Mouse (Mus musculus) neural tube, embryonic 13.5 days (tissue): ENCODE results near the gene Camkmt. TPM values are rescaled to one million over a fixed set of nuclear protein-coding genes. Genes with fewer than 3 reads are reported as not detected.

Experiments used
- ATAC-seq: fragments of 200-750 bp; cut with Nextera tagmentation; 2 replicates; pipeline ENCODE4 v1.8.0; 2017; ENCODE audit warnings: low read depth, mild to moderate bottlenecking, moderate TSS enrichment, moderate library complexity
- H3K27ac ChIP-seq: fragments of 300-500 bp; sonication (generic); replicated peaks from 2 replicates; pipeline ENCODE4 v1.5.1; 2015; ENCODE audit warnings: moderate library complexity, mild to moderate bottlenecking, inconsistent platforms
- H3K27me3 ChIP-seq: fragments of 300-500 bp; sonication (generic); 2 replicates; pipeline ENCODE4 v1.6.1; 2015; ENCODE audit warnings: mild to moderate bottlenecking, inconsistent platforms
- H3K36me3 ChIP-seq: fragments of 300-500 bp; sonication (generic); 2 replicates; pipeline ENCODE4 v1.6.1; 2015; ENCODE audit warnings: mild to moderate bottlenecking, inconsistent platforms
- H3K4me1 ChIP-seq: fragments of 300-500 bp; sonication (generic); replicated peaks from 2 replicates; pipeline ENCODE4 v1.6.1; 2015; ENCODE audit warnings: inconsistent platforms
- H3K4me2 ChIP-seq: fragments of 300-500 bp; sonication (generic); 2 replicates; pipeline ENCODE4 v1.6.1; 2015; ENCODE audit warnings: inconsistent platforms, mild to moderate bottlenecking, moderate library complexity
- H3K4me3 ChIP-seq: fragments of 300-500 bp; sonication (generic); 2 replicates; pipeline ENCODE4 v1.5.1; 2015; ENCODE audit warnings: mild to moderate bottlenecking, inconsistent platforms
- H3K9ac ChIP-seq: fragments of 300-500 bp; sonication (generic); 2 replicates; pipeline ENCODE4 v1.6.1; 2015; ENCODE audit warnings: moderate library complexity, mild to moderate bottlenecking, inconsistent platforms
- H3K9me3 ChIP-seq: fragments of 300-500 bp; sonication (generic); 2 replicates; pipeline ENCODE4 v1.6.1; 2016; ENCODE audit warnings: inconsistent platforms
- WGBS: fragments of 180-500 bp; shearing (Covaris S2); methylation state at CpG from one replicate; pipeline ENCODE4 v1.1.7; 2015; 5-methylcytosine and 5-hydroxymethylcytosine counted together
- polyA plus RNA-seq: library from polyadenylated mRNA; unstranded; fragments of >200 nt; fragmentation: Nextera tagmentation; extraction: Ambion mirVana; gene quantifications from 2 replicates; pipeline ENCODE4 v1.2.1, GENCODE M21; 2015

The Camkmt gene
- polyA plus RNA-seq, 1 experiment from 2014 or later = 18.7 TPM

DNA sequence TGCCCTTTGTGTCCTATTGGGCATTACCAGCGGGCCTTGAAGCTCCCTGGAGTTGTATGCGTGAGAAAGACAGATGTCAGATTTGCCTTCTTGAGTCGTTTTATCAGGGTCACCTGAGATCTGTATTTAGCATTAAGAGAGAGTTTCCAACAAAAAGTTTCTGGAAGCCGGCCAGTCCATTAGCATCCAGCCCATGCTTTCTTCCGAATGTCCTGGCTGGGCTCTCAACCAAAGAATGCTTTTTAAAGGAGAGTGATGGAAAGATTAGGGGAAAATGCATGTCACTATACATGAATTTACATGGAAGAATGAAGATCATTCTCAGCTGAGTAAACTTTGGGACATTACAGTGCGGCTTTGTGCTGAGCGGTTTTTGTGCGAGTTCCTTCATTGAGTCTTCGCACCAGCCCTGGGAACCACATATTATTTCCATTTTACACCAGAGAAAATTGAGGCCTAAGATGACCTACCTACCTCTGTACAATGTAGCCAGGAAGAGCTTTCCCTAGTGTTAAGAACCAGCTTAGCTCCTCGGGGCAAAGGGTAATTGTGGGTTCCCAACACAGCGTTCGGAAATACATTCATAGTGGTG is 176.6 kb downstream of the Camkmt start:
- Histone ChIP-seq H3K9ac (no peak overlapping the region), H3K27me3 (no peaks in the 10 kb centered on the region), H3K27ac (no peak overlapping the region), H3K4me3 (no peak overlapping the region), H3K9me3 (no peaks in the 10 kb centered on the region), H3K36me3 (no peaks in the 10 kb centered on the region), H3K4me2 (no peak overlapping the region), H3K4me1 (peaks cover 9% of the 10 kb centered on the region)
- no peak for ATAC-seq
- 81% methylated on average over 12 of the region's 12 CpGs for WGBS

GRCm38 (mm10) chr17:85271466-85272175 is 181.3 kb downstream of the Camkmt start:
- H3K9ac ChIP-seq = no peak overlapping the region
- no peak overlapping the region for H3K27ac ChIP-seq
- no peaks in the 10 kb centered on the region for H3K27me3 ChIP-seq
- no peaks in the 10 kb centered on the region for H3K9me3 ChIP-seq
- peaks cover 6% of the 10 kb centered on the region; the same call in 1 of the 2 replicates for H3K4me1 ChIP-seq
- H3K4me2 ChIP-seq = no peak overlapping the region
- 72% methylated on average over 20 of the region's 20 CpGs for WGBS
- no peak for ATAC-seq
- no peaks in the 10 kb centered on the region for H3K36me3 ChIP-seq
- H3K4me3 ChIP-seq = no peak overlapping the region

- no peaks in the 10 kb centered on the region for H3K9me3 ChIP-seq
- no peaks in the 10 kb centered on the region for H3K27me3 ChIP-seq
- H3K27ac ChIP-seq = no peak overlapping the region
- H3K4me1 ChIP-seq = no peaks in the 10 kb centered on the region
- no peak for ATAC-seq
- H3K4me2 ChIP-seq = no peak overlapping the region
- H3K36me3 ChIP-seq = no peaks in the 10 kb centered on the region
- WGBS = 82% methylated on average over 7 of the region's 7 CpGs
- no peak overlapping the region for H3K4me3 ChIP-seq
- H3K9ac ChIP-seq = no peak overlapping the region
Observed at GRCm38 (mm10) chr17:85279720-85280119, 189.4 kb downstream of the Camkmt start.

DNA sequence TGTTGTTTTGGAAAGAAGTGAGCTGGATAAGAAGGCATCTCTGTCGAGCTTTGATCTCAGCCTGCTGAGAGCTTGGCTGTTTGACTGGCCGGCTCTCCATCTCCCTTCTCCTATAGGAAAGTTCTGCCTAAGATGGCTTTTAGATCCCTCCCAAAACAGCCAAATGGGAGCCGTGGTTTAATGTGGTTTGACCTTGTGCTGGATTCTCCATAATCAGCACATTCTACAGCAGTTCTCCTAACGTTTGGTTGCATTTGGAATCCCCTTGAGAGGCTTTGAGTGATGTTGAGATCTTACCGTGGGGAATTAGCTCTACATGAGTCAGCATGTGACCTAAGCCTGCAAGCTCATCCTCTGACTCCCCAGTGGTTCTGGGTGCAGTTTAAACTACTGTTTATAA is 192.1 kb downstream of the Camkmt start:
- no peaks in the 10 kb centered on the region for H3K27me3 ChIP-seq
- no peaks in the 10 kb centered on the region for H3K9me3 ChIP-seq
- H3K4me2 ChIP-seq = no peak overlapping the region
- ATAC-seq = no peak
- H3K4me3 ChIP-seq = no peak overlapping the region
- no peaks in the 10 kb centered on the region for H3K4me1 ChIP-seq
- WGBS = 72% methylated on average over 5 of the region's 5 CpGs
- no peak overlapping the region for H3K9ac ChIP-seq
- no peak overlapping the region for H3K27ac ChIP-seq
- H3K36me3 ChIP-seq = no peaks in the 10 kb centered on the region

DNA sequence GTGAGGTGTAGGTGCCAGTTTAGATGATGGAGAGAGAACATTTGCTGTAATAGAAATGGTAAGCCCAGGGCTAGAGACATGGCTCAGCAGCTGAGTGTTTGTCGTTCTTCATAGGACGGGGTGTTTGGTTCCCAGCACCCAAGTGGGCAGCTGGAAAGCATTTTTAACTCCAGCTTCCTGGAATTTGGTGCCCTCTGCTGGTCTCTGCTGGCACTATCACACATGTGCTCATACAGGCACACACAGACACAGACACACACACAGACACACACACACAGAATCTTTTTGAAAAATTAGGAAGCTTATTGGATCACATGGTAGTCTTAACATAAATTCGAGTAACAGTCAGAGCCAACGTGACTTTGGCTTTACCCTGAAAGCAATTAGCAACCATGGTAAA is 200.8 kb downstream of the Camkmt start:
- H3K27me3 ChIP-seq = no peaks in the 10 kb centered on the region
- H3K27ac ChIP-seq = no peak overlapping the region
- no peak for ATAC-seq
- no peak overlapping the region for H3K4me2 ChIP-seq
- H3K36me3 ChIP-seq = no peaks in the 10 kb centered on the region
- H3K9me3 ChIP-seq = 0 out of 2 replicates have a peak, but pooled peaks cover 3% of the 10 kb centered on the region
- 88% methylated on average over 4 of the region's 4 CpGs for WGBS
- no peaks in the 10 kb centered on the region for H3K4me1 ChIP-seq
- H3K9ac ChIP-seq = no peak overlapping the region
- no peak overlapping the region for H3K4me3 ChIP-seq

- WGBS = 95% methylated on average over 5 of the region's 5 CpGs
- Histone ChIP-seq H3K9me3 (0 out of 2 replicates have a peak, but pooled peaks cover 3% of the 10 kb centered on the region), H3K9ac (no peak overlapping the region), H3K4me3 (no peak overlapping the region), H3K27me3 (no peaks in the 10 kb centered on the region), H3K36me3 (no peaks in the 10 kb centered on the region), H3K4me1 (no peaks in the 10 kb centered on the region), H3K4me2 (no peak overlapping the region), H3K27ac (no peak overlapping the region)
- no peak for ATAC-seq
Observed at GRCm38 (mm10) chr17:85291601-85292000, 201.2 kb downstream of the Camkmt start.

DNA sequence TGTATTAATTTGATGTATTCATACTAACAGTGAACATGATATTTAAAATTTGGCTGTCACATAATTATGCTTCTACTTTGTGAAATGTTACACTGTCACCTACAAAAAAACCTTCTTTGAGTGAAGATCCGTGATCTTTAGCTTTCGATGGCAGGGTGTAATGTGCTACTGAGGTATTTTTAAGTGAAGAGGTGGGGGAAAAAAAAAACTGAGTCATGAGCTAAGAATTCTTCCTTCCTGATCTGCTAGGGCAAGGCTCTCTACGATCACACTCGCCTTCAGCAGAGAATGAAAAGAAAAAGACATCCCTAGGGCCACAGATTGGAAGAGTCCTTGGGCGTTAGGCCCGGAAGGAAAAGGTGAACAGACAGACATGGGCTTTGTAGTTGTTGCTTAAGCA is 201.9 kb downstream of the Camkmt start:
- Histone ChIP-seq H3K36me3 (no peaks in the 10 kb centered on the region), H3K9me3 (0 out of 2 replicates have a peak, but pooled peaks cover 3% of the 10 kb centered on the region), H3K27me3 (no peaks in the 10 kb centered on the region), H3K27ac (no peak overlapping the region), H3K9ac (no peak overlapping the region), H3K4me1 (no peaks in the 10 kb centered on the region), H3K4me2 (no peak overlapping the region), H3K4me3 (no peak overlapping the region)
- ATAC-seq = no peak
- WGBS = 88% methylated on average over 6 of the region's 6 CpGs

GRCm38 (mm10) chr17:85303686-85304085 is 213.3 kb downstream of the Camkmt start:
- Histone ChIP-seq H3K4me1 (no peaks in the 10 kb centered on the region), H3K9me3 (0 out of 2 replicates have a peak, but pooled peaks cover 3% of the 10 kb centered on the region), H3K4me2 (no peak overlapping the region), H3K4me3 (no peak overlapping the region), H3K36me3 (no peaks in the 10 kb centered on the region), H3K27ac (no peak overlapping the region), H3K9ac (no peak overlapping the region), H3K27me3 (no peaks in the 10 kb centered on the region)
- WGBS = 100% methylated on average over 3 of the region's 3 CpGs
- ATAC-seq = no peak

GRCm38 (mm10) chr17:85308566-85308965 is 218.2 kb downstream of the Camkmt start:
- no peak overlapping the region for H3K9ac ChIP-seq
- no peak overlapping the region for H3K27ac ChIP-seq
- no peak for ATAC-seq
- H3K36me3 ChIP-seq = no peaks in the 10 kb centered on the region
- WGBS = 66% methylated on average over 7 of the region's 7 CpGs
- H3K4me2 ChIP-seq = no peak overlapping the region
- H3K4me3 ChIP-seq = no peak overlapping the region
- no peaks in the 10 kb centered on the region for H3K27me3 ChIP-seq
- H3K4me1 ChIP-seq = no peaks in the 10 kb centered on the region
- H3K9me3 ChIP-seq = 0 out of 2 replicates have a peak, but pooled peaks cover under 1% of the 10 kb centered on the region

DNA sequence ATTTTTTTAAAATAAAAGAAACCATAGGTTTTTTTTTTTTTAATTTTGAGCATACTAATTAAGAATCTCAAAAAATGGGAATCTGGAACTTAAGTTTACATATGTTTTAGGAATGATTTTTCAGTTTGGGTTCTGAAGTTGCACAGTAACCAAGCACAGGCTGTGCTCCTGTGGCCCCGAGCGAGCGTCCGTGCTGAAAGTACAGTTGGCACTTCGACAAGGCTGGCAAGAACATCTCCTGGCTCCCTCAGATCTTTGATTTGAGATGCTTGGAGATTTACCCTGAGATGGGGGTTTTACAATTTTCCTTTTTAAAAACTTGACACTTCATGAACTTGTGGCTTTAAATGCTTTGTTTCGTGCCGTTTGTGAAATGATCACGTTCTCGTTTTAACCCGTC is 218.7 kb downstream of the Camkmt start:
- no peak overlapping the region for H3K9ac ChIP-seq
- no peaks in the 10 kb centered on the region for H3K9me3 ChIP-seq
- H3K4me1 ChIP-seq = no peaks in the 10 kb centered on the region
- H3K27me3 ChIP-seq = no peaks in the 10 kb centered on the region
- H3K27ac ChIP-seq = no peak overlapping the region
- no peaks in the 10 kb centered on the region for H3K36me3 ChIP-seq
- ATAC-seq = no peak
- no peak overlapping the region for H3K4me2 ChIP-seq
- WGBS = 94% methylated on average over 10 of the region's 10 CpGs
- H3K4me3 ChIP-seq = no peak overlapping the region

DNA sequence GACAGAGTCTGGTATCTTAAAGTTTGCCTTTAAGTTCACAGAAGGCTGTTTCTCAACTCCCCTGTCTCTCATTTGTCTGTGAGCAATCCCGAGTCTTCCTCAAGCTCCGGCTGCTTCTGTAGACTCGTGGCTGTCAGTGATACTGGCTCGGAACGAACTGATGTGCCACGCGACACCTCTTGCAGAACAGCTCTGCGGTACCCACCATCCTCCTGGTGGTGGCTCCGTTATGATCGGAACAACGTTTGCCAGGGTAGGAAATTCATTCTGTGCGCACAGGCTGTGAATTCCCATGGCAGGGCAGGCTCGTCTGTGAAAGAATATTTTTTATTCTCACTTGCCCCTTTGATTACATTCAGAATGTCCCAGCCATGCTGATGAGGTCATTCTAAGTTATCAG is 221.0 kb downstream of the Camkmt start:
- WGBS = 78% methylated on average over 13 of the region's 13 CpGs
- no peak for ATAC-seq
- Histone ChIP-seq H3K4me2 (no peak overlapping the region), H3K4me3 (no peak overlapping the region), H3K4me1 (no peaks in the 10 kb centered on the region), H3K9me3 (no peaks in the 10 kb centered on the region), H3K27ac (no peak overlapping the region), H3K9ac (no peak overlapping the region), H3K27me3 (no peaks in the 10 kb centered on the region), H3K36me3 (no peaks in the 10 kb centered on the region)

GRCm38 (mm10) chr17:85318401-85318800 is 228.0 kb downstream of the Camkmt start:
- no peak overlapping the region for H3K9ac ChIP-seq
- no peak overlapping the region for H3K27ac ChIP-seq
- H3K4me2 ChIP-seq = no peak overlapping the region
- ATAC-seq = no peak
- 84% methylated on average over 10 of the region's 10 CpGs for WGBS
- no peaks in the 10 kb centered on the region for H3K36me3 ChIP-seq
- H3K27me3 ChIP-seq = no peaks in the 10 kb centered on the region
- no peak overlapping the region for H3K4me3 ChIP-seq
- H3K4me1 ChIP-seq = no peaks in the 10 kb centered on the region
- no peaks in the 10 kb centered on the region for H3K9me3 ChIP-seq
